Mouse (Mus musculus): ENCODE measurements around the gene Lmbr1. TPM values are rescaled to one million over a fixed set of nuclear protein-coding genes. Genes with fewer than 3 reads are reported as not detected.

The Lmbr1 gene
- total RNA-seq, 2 experiments from 2014 or later = 8.8 to 9.1 TPM

Small RNA genes lying within 50 kb of the gene (microRNA-seq; reads per million reads assigned to microRNA genes)
- gene Gm23801 = 0 reads per million in 2 experiments

Other genes starting within 250 kb of the Lmbr1 start
- gene Rnf32, start 182.4 kb downstream of the Lmbr1 start, total RNA-seq (2021) = under 1 TPM; 0.42 to 0.70 TPM
- gene Nom1, start 56.3 kb upstream of the Lmbr1 start, total RNA-seq (2021) = 1 to 10 TPM; 8.4 to 9.2 TPM
- not detected for gene Mnx1, start 100.1 kb upstream of the Lmbr1 start, total RNA-seq (2021)
- gene Ube3c, start 190.9 kb upstream of the Lmbr1 start, total RNA-seq (2021) = 10 to 100 TPM; 28.5 to 31.7 TPM

Data from gastrocnemius, postnatal 14 days (tissue).